Mouse (Mus musculus) E14TG2a.4 (cell line): ENCODE data around the gene Zfp292.

Experiments used
- CTCF ChIP-seq: conservative IDR thresholded peaks from 2 replicates; pipeline ENCODE4 v1.5.1; 2014; ENCODE audit warnings: low read length
- NANOG ChIP-seq: IDR thresholded peaks from 2 replicates; pipeline ENCODE4 v1.6.1; 2014; ENCODE audit warnings: borderline replicate concordance, low read length, mixed read lengths

GRCm38 (mm10) chr4:34797294-34797983, 85.3 kb downstream of the Zfp292 start:
- no peak for TF ChIP-seq CTCF
- no peak for TF ChIP-seq NANOG
